Mouse (Mus musculus): ENCODE measurements around the gene Tex45. TPM values are rescaled to one million over a fixed set of nuclear protein-coding genes. Genes with fewer than 3 reads are reported as not detected.

The Tex45 gene
- total RNA-seq, 2 experiments from 2014 or later: not detected

DNA sequence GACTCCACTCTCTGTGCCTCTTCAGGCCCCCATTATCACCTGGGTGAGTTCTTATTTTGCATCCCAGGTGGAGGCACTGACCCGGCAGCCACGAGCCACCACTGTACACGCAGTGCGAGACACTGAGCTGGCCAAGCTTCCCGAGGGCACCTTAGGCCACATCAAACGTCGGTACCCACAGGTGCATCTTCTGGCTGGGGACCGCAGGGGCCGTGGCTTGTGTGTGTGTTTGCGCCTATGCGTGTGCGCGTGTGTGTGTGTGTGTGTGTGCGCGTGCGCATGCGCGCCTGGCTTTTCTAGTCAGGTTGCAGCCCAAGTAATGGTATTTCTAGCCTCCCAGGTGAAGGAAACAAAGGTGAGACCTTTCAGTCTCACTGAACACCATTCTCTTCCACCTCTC is 61.3 kb downstream of the Tex45 start:
- intact Hi-C loops (cut with DNase I): no loop called here
- no peak for DNase-seq

- intact Hi-C loops (cut with DNase I): no loop called here
- no peak for DNase-seq
Measured at GRCm38 (mm10) chr8:3536053-3536841, 65.6 kb downstream of the Tex45 start.

Other genes with a start within 250 kb of the Tex45 start
- 10 to 100 TPM; 59.8 to 61.2 TPM for gene Insr, start 191.2 kb upstream of the Tex45 start, total RNA-seq (2021)
- under 1 TPM in 1 of 2 experiments, not detected in 1; 0.30 TPM for gene A430078G23Rik, start 117.4 kb upstream of the Tex45 start, total RNA-seq (2021)
- gene Arhgef18, start 77.9 kb upstream of the Tex45 start, total RNA-seq (2021): 10 to 100 TPM; 37.1 to 38.9 TPM
- gene Pex11g, start 3.2 kb upstream of the Tex45 start, total RNA-seq (2021): under 1 TPM; 0.64 to 0.66 TPM
- 10 to 100 TPM; 43.3 TPM for gene Zfp358, start 22.3 kb downstream of the Tex45 start, total RNA-seq (2021)
- gene Mcoln1, start 29.6 kb downstream of the Tex45 start, total RNA-seq (2021): 10 to 100 TPM; 74.8 to 81.3 TPM
- gene Pnpla6, start 44.5 kb downstream of the Tex45 start, total RNA-seq (2021): 10 to 100 TPM; 75.9 to 81.6 TPM
- gene C330021F23Rik, start 97.1 kb downstream of the Tex45 start, total RNA-seq (2021): not detected
- gene Camsap3, start 116.4 kb downstream of the Tex45 start, total RNA-seq (2021): 100 to 1,000 TPM; 109 to 118 TPM
- gene Xab2, start 150.5 kb downstream of the Tex45 start, total RNA-seq (2021): 10 to 100 TPM; 38.5 to 38.8 TPM
- gene Pet100, start 150.7 kb downstream of the Tex45 start, total RNA-seq (2021): 10 to 100 TPM; 60.0 to 63.3 TPM
- 1 to 10 TPM in 1 of 2 experiments, not detected in 1; 1.0 TPM for gene Pcp2, start 154.7 kb downstream of the Tex45 start, total RNA-seq (2021)
- gene Stxbp2, start 160.1 kb downstream of the Tex45 start, total RNA-seq (2021): 10 to 100 TPM; 73.8 to 78.1 TPM
- under 1 TPM; 0.76 to 0.91 TPM for gene Retn, start 184.9 kb downstream of the Tex45 start, total RNA-seq (2021)
- gene Mcemp1, start 194.9 kb downstream of the Tex45 start, total RNA-seq (2021): under 1 TPM; 0.38 to 0.42 TPM
- 10 to 100 TPM; 13.6 to 14.1 TPM for gene Fcor, start 201.5 kb downstream of the Tex45 start, total RNA-seq (2021)
- 10 to 100 TPM; 34.4 to 37.0 TPM for gene Trappc5, start 205.4 kb downstream of the Tex45 start, total RNA-seq (2021)
- not detected for gene Fcer2a, start 223.3 kb downstream of the Tex45 start, total RNA-seq (2021)
- gene Clec4g, start 249.8 kb downstream of the Tex45 start, total RNA-seq (2021): not detected